In genomic region chr15:83084022-83084640, GRCm38 (mm10) we compare ENCODE assay signal across 8 mouse cellular contexts. TPM values are rescaled to one million over a fixed set of nuclear protein-coding genes. Genes with fewer than 3 reads are reported as not detected.
DNase-seq lines count a peak whose midpoint lies in the region; ATAC-seq and TF ChIP-seq lines count a peak whose summit lies in the region.

No protein-coding gene starts in this region.

- peak; percentile 86 for DNase-seq in midbrain, embryonic 11.5 days (ENCODE audit: low spot score, missing footprints)
- no peak for DNase-seq in midbrain, embryonic 10.5 days (ENCODE audit: low spot score)
- peak; percentile 58 for DNase-seq in forebrain, postnatal 0 days
- DNase-seq in kidney, postnatal 0 days (ENCODE audit: low spot score), result peak; percentile 48
- no peak for DNase-seq in cerebellum, adult 8-10 months
- no peak for DNase-seq in urinary bladder, postnatal 14 days (ENCODE audit: low spot score)

- no peaks in the 10 kb centered on the region for H3K9me3 ChIP-seq in midbrain, embryonic 11.5 days (ENCODE audit: control insufficient read depth, low read length)
- H3K9me3 ChIP-seq in midbrain, embryonic 10.5 days (replicated peaks), result no peaks in the 10 kb centered on the region
- no peaks in the 10 kb centered on the region for H3K9me3 ChIP-seq in forebrain, postnatal 0 days (ENCODE audit: low read length)
- H3K9me3 ChIP-seq in kidney, postnatal 0 days (replicated peaks; ENCODE audit: low read length), result no peaks in the 10 kb centered on the region
- no peaks in the 10 kb centered on the region for H3K9me3 ChIP-seq in neural tube, embryonic 13.5 days

- H3K9ac ChIP-seq in midbrain, embryonic 11.5 days (ENCODE audit: low read length), result no peak overlapping the region
- H3K9ac ChIP-seq in forebrain, postnatal 0 days, result peak overlapping the region; percentile 25
- H3K9ac ChIP-seq in kidney, postnatal 0 days (ENCODE audit: low read depth, low read length), result no peak overlapping the region
- peak overlapping the region; percentile 53; the same call in 1 of the 2 replicates for H3K9ac ChIP-seq in neural tube, embryonic 13.5 days

- H3K4me1 ChIP-seq in midbrain, embryonic 11.5 days (ENCODE audit: control insufficient read depth, insufficient read depth, low read length), result peaks cover 11% of the 10 kb centered on the region
- peaks cover 43% of the 10 kb centered on the region for H3K4me1 ChIP-seq in midbrain, embryonic 10.5 days
- no peaks in the 10 kb centered on the region; the same call in 1 of the 2 replicates for H3K4me1 ChIP-seq in forebrain, postnatal 0 days (ENCODE audit: insufficient read depth)
- no peaks in the 10 kb centered on the region for H3K4me1 ChIP-seq in kidney, postnatal 0 days (replicated peaks; ENCODE audit: insufficient read depth, low read length)
- H3K4me1 ChIP-seq in neural tube, embryonic 13.5 days (replicated peaks), result peaks cover 26% of the 10 kb centered on the region

- H3K36me3 ChIP-seq in midbrain, embryonic 11.5 days (ENCODE audit: control insufficient read depth, insufficient read depth, low read length), result no peaks in the 10 kb centered on the region
- no peaks in the 10 kb centered on the region for H3K36me3 ChIP-seq in midbrain, embryonic 10.5 days
- H3K36me3 ChIP-seq in forebrain, postnatal 0 days (ENCODE audit: insufficient read depth), result no peaks in the 10 kb centered on the region
- no peaks in the 10 kb centered on the region for H3K36me3 ChIP-seq in kidney, postnatal 0 days (ENCODE audit: insufficient read depth, low read length)
- H3K36me3 ChIP-seq in neural tube, embryonic 13.5 days, result no peaks in the 10 kb centered on the region

- no peak overlapping the region for H3K4me2 ChIP-seq in midbrain, embryonic 11.5 days
- H3K4me2 ChIP-seq in forebrain, postnatal 0 days (ENCODE audit: low read depth), result peak overlapping the region; percentile 29
- H3K4me2 ChIP-seq in kidney, postnatal 0 days (ENCODE audit: low read length), result no peak overlapping the region
- H3K4me2 ChIP-seq in neural tube, embryonic 13.5 days, result peak overlapping the region; percentile 33

- peak; percentile 55; the same call in 1 of the 2 replicates for ATAC-seq in midbrain, embryonic 11.5 days (ENCODE audit: low FRiP score)
- peak; percentile 85 for ATAC-seq in forebrain, postnatal 0 days
- ATAC-seq in kidney, postnatal 0 days (replicated peaks; ENCODE audit: low FRiP score, low read depth), result no peak
- ATAC-seq in neural tube, embryonic 13.5 days (ENCODE audit: low read depth), result peak; percentile 72
- ATAC-seq in erythroid progenitor cell, adult 5-6 weeks (replicated peaks; ENCODE audit: low FRiP score, poor library complexity, severe bottlenecking), result no peak

- H3K4me3 ChIP-seq in midbrain, embryonic 11.5 days (ENCODE audit: low read depth, low read length), result no peak overlapping the region
- no peak overlapping the region for H3K4me3 ChIP-seq in midbrain, embryonic 10.5 days
- H3K4me3 ChIP-seq in forebrain, postnatal 0 days (ENCODE audit: low read depth, low read length), result no peak overlapping the region
- no peak overlapping the region for H3K4me3 ChIP-seq in kidney, postnatal 0 days (replicated peaks; ENCODE audit: low read depth, low read length)
- H3K4me3 ChIP-seq in neural tube, embryonic 13.5 days, result no peak overlapping the region

- WGBS in midbrain, embryonic 11.5 days, result 64% methylated on average over 13 of the region's 13 CpGs
- 72% methylated on average over 13 of the region's 13 CpGs for WGBS in midbrain, embryonic 10.5 days
- WGBS in forebrain, postnatal 0 days, result 32% methylated on average over 13 of the region's 13 CpGs
- 54% methylated on average over 13 of the region's 13 CpGs for WGBS in kidney, postnatal 0 days
- 44% methylated on average over 13 of the region's 13 CpGs for WGBS in neural tube, embryonic 13.5 days

- H3K27me3 ChIP-seq in midbrain, embryonic 11.5 days (ENCODE audit: control insufficient read depth, insufficient read depth, low read length), result peaks cover 2% of the 10 kb centered on the region
- peaks cover 35% of the 10 kb centered on the region for H3K27me3 ChIP-seq in midbrain, embryonic 10.5 days (ENCODE audit: low read depth, poor library complexity, severe bottlenecking)
- H3K27me3 ChIP-seq in forebrain, postnatal 0 days (ENCODE audit: insufficient read depth, low read length), result no peaks in the 10 kb centered on the region
- H3K27me3 ChIP-seq in kidney, postnatal 0 days (ENCODE audit: insufficient read depth, low read length), result no peaks in the 10 kb centered on the region
- peaks cover 21% of the 10 kb centered on the region for H3K27me3 ChIP-seq in neural tube, embryonic 13.5 days

- H3K27ac ChIP-seq in midbrain, embryonic 11.5 days (ENCODE audit: low read depth, low read length), result no peak overlapping the region
- H3K27ac ChIP-seq in midbrain, embryonic 10.5 days (replicated peaks), result no peak overlapping the region; the same call in 1 of the 2 replicates
- H3K27ac ChIP-seq in forebrain, postnatal 0 days (ENCODE audit: low read depth, low read length), result 0 out of 2 replicates have a peak overlapping the region, but pooled peaks have one; percentile 40
- H3K27ac ChIP-seq in kidney, postnatal 0 days, result no peak overlapping the region
- H3K27ac ChIP-seq in neural tube, embryonic 13.5 days (replicated peaks), result peak overlapping the region; percentile 76

- no peak for TF ChIP-seq CTCF in forebrain, postnatal 0 days (IDR thresholded peaks at IDR 0.05; ENCODE audit: low read depth)
- TF ChIP-seq CTCF in kidney, postnatal 0 days (IDR thresholded peaks at IDR 0.05; ENCODE audit: low read depth), result no peak

RNA-seq across cellular contexts. Expression of gene Serhl, which starts 5.2 kb away (rescaled TPM):
- polyA plus RNA-seq in midbrain, embryonic 11.5 days (2014; fragmentation: Nextera tagmentation; extraction: Ambion mirVana), result 46.9 and 47.0 TPM in 2 replicates
- polyA plus RNA-seq in midbrain, embryonic 10.5 days (2016; fragmentation: Nextera tagmentation; extraction: Ambion mirVana), result 54.2 and 56.0 TPM in 2 replicates
- 7.2 and 11.9 TPM in 2 replicates for total RNA-seq in forebrain, postnatal 0 days (2014; rRNA removed)
- 39.1 and 42.6 TPM in 2 replicates for polyA plus RNA-seq in forebrain, postnatal 0 days (2015; fragmentation: Nextera tagmentation; extraction: Ambion mirVana)
- polyA plus RNA-seq in kidney, postnatal 0 days (2015; fragmentation: Nextera tagmentation; extraction: Ambion mirVana), result 76.5 and 83.5 TPM in 2 replicates
- 20.8 and 31.3 TPM in 2 replicates for polyA plus RNA-seq in neural tube, embryonic 13.5 days (2015; fragmentation: Nextera tagmentation; extraction: Ambion mirVana)
- total RNA-seq in erythroid progenitor cell, adult 5-6 weeks (2015; ENCODE audit: low replicate concordance), result 21.8 and 33.2 TPM in 2 replicates
- 3.0 and 5.9 TPM in 2 replicates for total RNA-seq in erythroid progenitor cell, adult 5-6 weeks (2017; ENCODE audit: low replicate concordance)

RNA-seq across cellular contexts. Expression of gene Rrp7a, which starts 38.5 kb away (rescaled TPM):
- 70.5 and 79.6 TPM in 2 replicates for polyA plus RNA-seq in midbrain, embryonic 11.5 days (2014; fragmentation: Nextera tagmentation; extraction: Ambion mirVana)
- polyA plus RNA-seq in midbrain, embryonic 10.5 days (2016; fragmentation: Nextera tagmentation; extraction: Ambion mirVana), result 88.1 and 91.4 TPM in 2 replicates
- total RNA-seq in forebrain, postnatal 0 days (2014; rRNA removed), result 104 and 122 TPM in 2 replicates
- polyA plus RNA-seq in forebrain, postnatal 0 days (2015; fragmentation: Nextera tagmentation; extraction: Ambion mirVana), result 89.5 and 94.9 TPM in 2 replicates
- polyA plus RNA-seq in kidney, postnatal 0 days (2015; fragmentation: Nextera tagmentation; extraction: Ambion mirVana), result 52.9 and 56.2 TPM in 2 replicates
- polyA plus RNA-seq in neural tube, embryonic 13.5 days (2015; fragmentation: Nextera tagmentation; extraction: Ambion mirVana), result 68.3 and 76.0 TPM in 2 replicates
- total RNA-seq in erythroid progenitor cell, adult 5-6 weeks (2015; ENCODE audit: low replicate concordance), result 12.6 and 16.9 TPM in 2 replicates
- 12.3 and 31.9 TPM in 2 replicates for total RNA-seq in erythroid progenitor cell, adult 5-6 weeks (2017; ENCODE audit: low replicate concordance)

RNA-seq across cellular contexts. Expression of gene Nfam1, which starts 51.0 kb away (rescaled TPM):
- 3.9 and 4.0 TPM in 2 replicates for polyA plus RNA-seq in midbrain, embryonic 11.5 days (2014; fragmentation: Nextera tagmentation; extraction: Ambion mirVana)
- polyA plus RNA-seq in midbrain, embryonic 10.5 days (2016; fragmentation: Nextera tagmentation; extraction: Ambion mirVana), result 4.3 and 4.6 TPM in 2 replicates
- total RNA-seq in forebrain, postnatal 0 days (2014; rRNA removed), result 0.69 and 2.9 TPM in 2 replicates
- 1.5 and 1.8 TPM in 2 replicates for polyA plus RNA-seq in forebrain, postnatal 0 days (2015; fragmentation: Nextera tagmentation; extraction: Ambion mirVana)
- polyA plus RNA-seq in kidney, postnatal 0 days (2015; fragmentation: Nextera tagmentation; extraction: Ambion mirVana), result 2.2 and 2.3 TPM in 2 replicates
- polyA plus RNA-seq in neural tube, embryonic 13.5 days (2015; fragmentation: Nextera tagmentation; extraction: Ambion mirVana), result 2.4 and 2.6 TPM in 2 replicates
- 14.4 and 17.2 TPM in 2 replicates for total RNA-seq in erythroid progenitor cell, adult 5-6 weeks (2015; ENCODE audit: low replicate concordance)
- 11.9 and 16.9 TPM in 2 replicates for total RNA-seq in erythroid progenitor cell, adult 5-6 weeks (2017; ENCODE audit: low replicate concordance)

Comparison
In these comparisons a context has a peak if more than half of its experiments do, and no peak if none do; other contexts are left out.
1. DNase-seq: peak in midbrain, embryonic 11.5 days (single experiment), forebrain, postnatal 0 days (single experiment) and kidney, postnatal 0 days (single experiment); none in midbrain, embryonic 10.5 days (single experiment), cerebellum, adult 8-10 months (single experiment) and urinary bladder, postnatal 14 days (single experiment).
2. ATAC-seq: peak in midbrain, embryonic 11.5 days (single experiment), forebrain, postnatal 0 days (single experiment) and neural tube, embryonic 13.5 days (single experiment); none in kidney, postnatal 0 days (single experiment) and erythroid progenitor cell, adult 5-6 weeks (single experiment).
3. H3K27ac ChIP-seq: peak in forebrain, postnatal 0 days (single experiment) and neural tube, embryonic 13.5 days (single experiment); none in midbrain, embryonic 11.5 days (single experiment), midbrain, embryonic 10.5 days (single experiment) and kidney, postnatal 0 days (single experiment).
4. H3K4me2 ChIP-seq: peak in forebrain, postnatal 0 days (single experiment) and neural tube, embryonic 13.5 days (single experiment); none in midbrain, embryonic 11.5 days (single experiment) and kidney, postnatal 0 days (single experiment).
5. H3K9ac ChIP-seq: peak in forebrain, postnatal 0 days (single experiment) and neural tube, embryonic 13.5 days (single experiment); none in midbrain, embryonic 11.5 days (single experiment) and kidney, postnatal 0 days (single experiment).